Mouse (Mus musculus): ENCODE measurements around the gene Mst1.

The Mst1 gene

DNA sequence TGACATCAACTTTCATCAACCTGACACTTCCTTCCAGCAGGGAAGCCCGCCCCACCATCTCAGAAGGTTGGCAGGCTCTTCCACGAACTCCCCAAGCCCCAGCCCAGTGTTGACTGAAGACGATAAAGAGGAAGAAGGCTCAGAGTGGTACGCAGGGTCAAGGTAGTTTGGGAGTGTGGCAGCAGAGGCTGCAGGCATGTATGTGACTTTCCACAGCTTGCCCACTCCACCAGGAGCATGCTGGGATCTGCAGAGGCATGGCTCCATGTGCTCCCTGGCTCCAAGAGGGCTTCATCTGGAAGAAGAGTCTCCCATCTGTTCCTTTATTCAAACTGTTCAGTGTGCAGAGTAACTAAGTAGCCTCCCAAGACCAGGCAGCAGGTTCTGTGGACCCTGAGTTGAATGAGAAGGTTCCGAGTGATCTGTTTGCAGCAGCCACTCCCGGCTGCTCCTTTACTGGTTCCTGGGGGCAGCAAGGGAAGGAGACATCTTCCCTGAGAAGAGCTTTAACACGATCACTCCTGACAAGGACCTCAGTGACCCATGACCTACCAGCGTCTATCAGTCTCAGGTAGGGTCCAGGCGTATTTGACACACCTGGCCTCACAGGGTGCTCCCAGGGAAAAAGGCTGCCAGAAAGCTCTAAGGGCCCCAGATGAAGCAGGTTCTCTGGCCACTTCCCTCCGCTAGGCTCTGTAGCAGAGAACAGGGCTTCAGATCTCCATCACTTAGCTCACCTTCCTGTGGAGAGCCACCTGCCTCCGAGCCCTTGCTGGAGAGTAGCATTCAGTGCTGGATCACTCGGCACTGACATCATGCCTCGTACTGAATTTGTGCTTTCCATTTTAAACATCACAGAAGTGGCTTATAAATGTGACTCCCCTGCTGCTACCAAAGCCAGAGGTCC lies 49.1 kb downstream of the Mst1 start:
- DNase-seq (ENCODE audit: low spot score in 2 of 2), result no peak

DNA sequence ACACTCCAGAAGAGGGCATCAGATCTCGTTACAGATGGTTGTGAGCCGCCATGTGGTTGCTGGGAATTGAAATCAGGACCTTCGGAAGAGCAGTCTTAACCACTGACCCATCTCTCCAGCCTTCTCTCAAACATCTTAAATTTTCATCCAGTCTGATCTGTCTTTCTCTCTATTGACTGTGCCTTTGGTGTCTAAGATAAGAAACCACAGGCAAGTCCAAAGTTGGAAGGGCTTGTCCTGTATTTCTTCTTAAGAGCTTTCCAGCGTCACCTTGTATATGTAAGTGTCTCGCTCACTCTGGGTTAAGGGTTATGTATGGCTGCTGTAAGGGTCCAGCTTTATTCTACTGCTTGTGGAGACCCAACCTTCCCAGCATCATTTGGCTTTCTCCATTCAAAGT lies 51.3 kb downstream of the Mst1 start:
- no peak for DNase-seq (ENCODE audit: low spot score in 2 of 2)

GRCm38 (mm10) chr9:108132373-108132772 lies 52.1 kb downstream of the Mst1 start:
- no peak for DNase-seq (ENCODE audit: low spot score in 2 of 2)

DNA sequence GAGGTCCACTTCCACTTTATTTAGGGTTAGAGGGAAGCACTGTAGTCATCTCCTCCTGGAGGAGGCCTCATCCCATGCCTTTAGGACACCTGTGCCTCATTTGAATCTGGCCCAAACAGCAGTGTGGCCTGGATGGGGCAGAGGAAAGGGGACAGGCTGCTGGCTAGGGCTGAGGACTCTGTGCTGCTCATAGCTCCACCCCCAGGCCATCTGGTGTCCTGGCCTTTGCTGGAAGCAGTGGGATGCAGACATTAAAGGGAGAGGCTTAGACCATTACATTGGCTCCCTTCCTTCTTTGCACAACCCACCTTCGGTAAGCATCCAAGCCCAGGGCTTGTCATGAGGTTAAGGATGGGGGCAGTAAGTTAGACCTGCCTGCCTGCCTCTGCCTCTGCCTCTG lies 53.2 kb downstream of the Mst1 start:
- DNase-seq (ENCODE audit: low spot score in 2 of 2), result no peak
